Mouse (Mus musculus) limb, embryonic 15.5 days (tissue): ENCODE measurements at regions not wholly inside any gene's neighbourhood (a gene's known extent, or its start where the extent isn't known, plus 50 kb on each side); places are given as distances from the start of the nearest gene placed in this dataset.

ENCODE experiments used
- ATAC-seq: fragments of 200-750 bp; cut with Nextera tagmentation; 2 replicates; pipeline ENCODE4 v1.8.0; 2017; ENCODE audit warnings: low read depth, moderate TSS enrichment; ENCODE audit not compliant: insufficient number of reproducible peaks, low FRiP score, low TSS enrichment
- H3K27ac ChIP-seq: fragments of 300-500 bp; sonication (generic); 2 replicates; pipeline ENCODE4 v1.5.1; 2015; ENCODE audit warnings: moderate library complexity, mild to moderate bottlenecking, inconsistent platforms
- H3K27me3 ChIP-seq: fragments of 300-500 bp; sonication (generic); 2 replicates; pipeline ENCODE4 v1.6.1; 2015; ENCODE audit warnings: inconsistent platforms
- H3K36me3 ChIP-seq: fragments of 300-500 bp; sonication (generic); 2 replicates; pipeline ENCODE4 v1.6.1; 2015; ENCODE audit warnings: inconsistent platforms
- H3K4me1 ChIP-seq: fragments of 300-500 bp; sonication (generic); 2 replicates; pipeline ENCODE4 v1.6.1; 2015; ENCODE audit warnings: inconsistent platforms
- H3K4me2 ChIP-seq: fragments of 300-500 bp; sonication (generic); 2 replicates; pipeline ENCODE4 v1.6.1; 2015; ENCODE audit warnings: mild to moderate bottlenecking, inconsistent platforms
- H3K4me3 ChIP-seq: fragments of 300-500 bp; sonication (generic); 2 replicates; pipeline ENCODE4 v1.5.1; 2015; ENCODE audit warnings: mild to moderate bottlenecking, inconsistent platforms
- H3K9ac ChIP-seq: fragments of 300-500 bp; sonication (generic); 2 replicates; pipeline ENCODE4 v1.6.1; 2015; ENCODE audit warnings: inconsistent platforms
- H3K9me3 ChIP-seq: fragments of 300-500 bp; sonication (generic); 2 replicates; pipeline ENCODE4 v1.6.1; 2016; ENCODE audit warnings: inconsistent platforms
- WGBS: fragments of 180-500 bp; shearing (Covaris S2); methylation state at CpG from one replicate; pipeline ENCODE4 v1.1.7; 2015; 5-methylcytosine and 5-hydroxymethylcytosine counted together

GRCm38 (mm10) chr1:168697386-168697785 is 265.3 kb upstream of the Pbx1 start:
- Histone ChIP-seq H3K27me3 (no peaks in the 10 kb centered on the region), H3K4me3 (no peak overlapping the region), H3K9ac (no peak overlapping the region), H3K4me1 (no peaks in the 10 kb centered on the region), H3K4me2 (no peak overlapping the region), H3K27ac (no peak overlapping the region), H3K9me3 (no peaks in the 10 kb centered on the region), H3K36me3 (no peaks in the 10 kb centered on the region)
- 78% methylated on average over 1 of the region's 1 CpGs for WGBS
- no peak for ATAC-seq

- 52% methylated on average over 7 of the region's 7 CpGs for WGBS
- no peaks in the 10 kb centered on the region for H3K9me3 ChIP-seq
- no peak overlapping the region for H3K9ac ChIP-seq
- H3K4me2 ChIP-seq, result no peak overlapping the region
- no peaks in the 10 kb centered on the region for H3K36me3 ChIP-seq
- H3K27me3 ChIP-seq, result no peaks in the 10 kb centered on the region
- ATAC-seq, result no peak
- H3K27ac ChIP-seq, result no peak overlapping the region
- H3K4me3 ChIP-seq, result no peak overlapping the region
- no peaks in the 10 kb centered on the region for H3K4me1 ChIP-seq
Measured at GRCm38 (mm10) chr1:168686821-168687220, 254.8 kb upstream of the Pbx1 start.

GRCm38 (mm10) chr1:168685147-168685546 is 253.1 kb upstream of the Pbx1 start:
- Histone ChIP-seq H3K9me3 (no peaks in the 10 kb centered on the region), H3K27me3 (no peaks in the 10 kb centered on the region), H3K4me1 (no peaks in the 10 kb centered on the region), H3K27ac (no peak overlapping the region), H3K4me2 (no peak overlapping the region), H3K9ac (no peak overlapping the region), H3K36me3 (no peaks in the 10 kb centered on the region), H3K4me3 (no peak overlapping the region)
- ATAC-seq, result no peak
- 66% methylated on average over 2 of the region's 2 CpGs for WGBS

GRCm38 (mm10) chr1:168681685-168682491 is 249.8 kb upstream of the Pbx1 start:
- Histone ChIP-seq H3K27ac (no peak overlapping the region), H3K9ac (no peak overlapping the region), H3K36me3 (no peaks in the 10 kb centered on the region), H3K4me3 (no peak overlapping the region), H3K4me1 (no peaks in the 10 kb centered on the region), H3K27me3 (no peaks in the 10 kb centered on the region), H3K9me3 (no peaks in the 10 kb centered on the region), H3K4me2 (no peak overlapping the region)
- ATAC-seq, result no peak
- WGBS, result 73% methylated on average over 6 of the region's 6 CpGs

GRCm38 (mm10) chr1:168680674-168681073 is 248.6 kb upstream of the Pbx1 start:
- Histone ChIP-seq H3K4me2 (no peak overlapping the region), H3K4me3 (no peak overlapping the region), H3K9me3 (no peaks in the 10 kb centered on the region), H3K4me1 (no peaks in the 10 kb centered on the region), H3K27ac (no peak overlapping the region), H3K9ac (no peak overlapping the region), H3K27me3 (peaks cover 6% of the 10 kb centered on the region), H3K36me3 (no peaks in the 10 kb centered on the region)
- 77% methylated on average over 3 of the region's 3 CpGs for WGBS
- ATAC-seq, result no peak

- peaks cover 6% of the 10 kb centered on the region for H3K27me3 ChIP-seq
- H3K9me3 ChIP-seq, result no peaks in the 10 kb centered on the region
- 62% methylated on average over 29 of the region's 29 CpGs for WGBS
- no peak overlapping the region for H3K9ac ChIP-seq
- H3K4me3 ChIP-seq, result no peak overlapping the region
- no peak for ATAC-seq
- no peaks in the 10 kb centered on the region for H3K4me1 ChIP-seq
- no peak overlapping the region for H3K27ac ChIP-seq
- no peak overlapping the region for H3K4me2 ChIP-seq
- H3K36me3 ChIP-seq, result no peaks in the 10 kb centered on the region
Measured at GRCm38 (mm10) chr1:168676418-168677413, 244.6 kb upstream of the Pbx1 start.

GRCm38 (mm10) chr1:168675741-168676140 is 243.7 kb upstream of the Pbx1 start:
- ATAC-seq, result no peak
- Histone ChIP-seq H3K27me3 (peaks cover 6% of the 10 kb centered on the region), H3K27ac (no peak overlapping the region), H3K9ac (no peak overlapping the region), H3K4me3 (no peak overlapping the region), H3K4me1 (no peaks in the 10 kb centered on the region), H3K36me3 (no peaks in the 10 kb centered on the region), H3K4me2 (no peak overlapping the region), H3K9me3 (no peaks in the 10 kb centered on the region)
- 55% methylated on average over 10 of the region's 10 CpGs for WGBS

- no peak overlapping the region for H3K9ac ChIP-seq
- H3K4me2 ChIP-seq, result no peak overlapping the region
- no peaks in the 10 kb centered on the region for H3K27me3 ChIP-seq
- no peak overlapping the region for H3K4me3 ChIP-seq
- H3K36me3 ChIP-seq, result no peaks in the 10 kb centered on the region
- 54% methylated on average over 11 of the region's 11 CpGs for WGBS
- no peaks in the 10 kb centered on the region for H3K4me1 ChIP-seq
- H3K9me3 ChIP-seq, result no peaks in the 10 kb centered on the region
- H3K27ac ChIP-seq, result no peak overlapping the region
- ATAC-seq, result no peak
Measured at GRCm38 (mm10) chr1:168662755-168663284, 230.8 kb upstream of the Pbx1 start.

GRCm38 (mm10) chr1:168660956-168661355 is 228.9 kb upstream of the Pbx1 start:
- H3K9ac ChIP-seq, result no peak overlapping the region
- 51% methylated on average over 7 of the region's 7 CpGs for WGBS
- H3K27ac ChIP-seq, result no peak overlapping the region
- no peaks in the 10 kb centered on the region for H3K4me1 ChIP-seq
- H3K9me3 ChIP-seq, result no peaks in the 10 kb centered on the region
- no peaks in the 10 kb centered on the region for H3K36me3 ChIP-seq
- H3K4me3 ChIP-seq, result no peak overlapping the region
- no peak for ATAC-seq
- no peaks in the 10 kb centered on the region for H3K27me3 ChIP-seq
- H3K4me2 ChIP-seq, result no peak overlapping the region

- Histone ChIP-seq H3K27me3 (no peaks in the 10 kb centered on the region), H3K27ac (no peak overlapping the region), H3K9ac (no peak overlapping the region), H3K4me2 (no peak overlapping the region), H3K9me3 (no peaks in the 10 kb centered on the region), H3K4me1 (no peaks in the 10 kb centered on the region), H3K36me3 (no peaks in the 10 kb centered on the region), H3K4me3 (no peak overlapping the region)
- 85% methylated on average over 5 of the region's 5 CpGs for WGBS
- no peak for ATAC-seq
Measured at GRCm38 (mm10) chr1:168659578-168659977, 227.5 kb upstream of the Pbx1 start.

- no peaks in the 10 kb centered on the region for H3K9me3 ChIP-seq
- H3K36me3 ChIP-seq, result no peaks in the 10 kb centered on the region
- ATAC-seq, result no peak
- no peak overlapping the region for H3K27ac ChIP-seq
- 84% methylated on average over 2 of the region's 2 CpGs for WGBS
- H3K27me3 ChIP-seq, result no peaks in the 10 kb centered on the region
- no peak overlapping the region for H3K4me3 ChIP-seq
- H3K4me1 ChIP-seq, result no peaks in the 10 kb centered on the region
- H3K4me2 ChIP-seq, result no peak overlapping the region
- no peak overlapping the region for H3K9ac ChIP-seq
Measured at GRCm38 (mm10) chr1:168632837-168633236, 200.8 kb upstream of the Pbx1 start.

GRCm38 (mm10) chr1:168631979-168632378 is 199.9 kb upstream of the Pbx1 start:
- WGBS, result 63% methylated on average over 2 of the region's 2 CpGs
- no peak overlapping the region for H3K4me2 ChIP-seq

More at GRCm38 (mm10) chr1:168631979-168632378, 199.9 kb upstream of the Pbx1 start:
- no peak overlapping the region for H3K27ac ChIP-seq
- no peak overlapping the region for H3K4me3 ChIP-seq
- no peak for ATAC-seq
- H3K4me1 ChIP-seq, result no peaks in the 10 kb centered on the region
- H3K9me3 ChIP-seq, result no peaks in the 10 kb centered on the region
- H3K27me3 ChIP-seq, result no peaks in the 10 kb centered on the region
- no peak overlapping the region for H3K9ac ChIP-seq
- H3K36me3 ChIP-seq, result no peaks in the 10 kb centered on the region
